Mouse (Mus musculus) olfactory bulb, adult 2 months (tissue): ENCODE results near the gene Gm5916. TPM values are rescaled to one million over a fixed set of nuclear protein-coding genes. Genes with fewer than 3 reads are reported as not detected.

Experiments
- H3K27ac ChIP-seq: fragments of 200-500 bp; 2 replicates; pipeline ENCODE4 v1.5.1; 2012; ENCODE audit warnings: low read depth, low read length; ENCODE audit not compliant: insufficient read depth
- H3K4me1 ChIP-seq: fragments of 200-500 bp; 2 replicates; pipeline ENCODE4 v1.6.1; 2012; ENCODE audit warnings: low read length; ENCODE audit not compliant: control insufficient read depth, insufficient read depth
- H3K4me3 ChIP-seq: fragments of 200-500 bp; 2 replicates; pipeline ENCODE4 v1.5.1; 2012; ENCODE audit warnings: mild to moderate bottlenecking, low read depth, low read length, moderate library complexity; ENCODE audit not compliant: insufficient read depth
- CTCF ChIP-seq: fragments of 200-500 bp; IDR thresholded peaks from 2 replicates; pipeline ENCODE4 v1.5.1; 2012; ENCODE audit warnings: low read depth, mild to moderate bottlenecking, low read length, moderate library complexity; ENCODE audit not compliant: insufficient read depth
- POLR2A ChIP-seq: fragments of 200-500 bp; IDR thresholded peaks from 2 replicates; pipeline ENCODE4 v1.6.1; 2012; ENCODE audit warnings: mild to moderate bottlenecking, low read depth, low read length, moderate library complexity; ENCODE audit not compliant: insufficient read depth
- WGBS: fragments of 180-500 bp; shearing (Covaris S2); methylation state at CpG from one replicate; pipeline ENCODE4 v1.1.7; 2018; 5-methylcytosine and 5-hydroxymethylcytosine counted together
- polyA plus RNA-seq: library from polyadenylated mRNA; stranded (reverse); fragments of >200 nt; gene quantifications from 2 replicates; pipeline ENCODE4 v1.2.4, GENCODE M21; 2012; ENCODE audit warnings: low replicate concordance; ENCODE audit not compliant: missing spikeins, insufficient read depth, insufficient read length

Gene Gm5916
- not detected in 2 replicates for polyA plus RNA-seq

DNA sequence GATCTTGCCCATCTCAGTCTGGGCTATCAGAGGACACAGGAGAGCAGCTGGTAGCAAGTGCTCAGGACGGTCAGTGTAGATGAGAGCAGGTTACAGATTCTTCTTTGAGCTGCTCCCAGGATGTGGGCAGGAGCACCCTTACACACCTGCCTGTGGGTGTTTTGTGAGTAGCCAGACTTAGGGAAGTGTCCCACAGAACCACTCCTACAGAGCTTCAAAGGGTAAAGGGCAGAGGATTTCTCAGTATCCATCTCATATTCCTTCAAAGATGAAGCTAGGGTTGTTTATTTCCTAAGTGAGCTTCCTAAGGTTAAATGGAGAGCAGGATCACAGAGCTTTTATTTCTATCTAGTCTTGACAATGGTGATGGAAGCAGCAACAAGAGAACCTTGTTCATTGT lies at the start of gene Gm5916:
Gene Gm5916 (minus strand): TSS at position 101 of the 400 bp plus-strand sequence.
- 74% methylated on average over 1 of the region's 1 CpGs for WGBS
- TF ChIP-seq CTCF: no peak
- no peak for TF ChIP-seq POLR2A
- no peak within 1 kb of the TSS for H3K27ac ChIP-seq

More for the DNA sequence above, at the start of gene Gm5916:
- Histone ChIP-seq H3K4me3 (no peak within 1 kb of the TSS), H3K4me1 (no peaks in the 10 kb centered on the region)

Other genes with a start within 250 kb of the Gm5916 start
- not detected in 2 replicates for gene 9230113P08Rik, start 220.4 kb downstream of the Gm5916 start, polyA plus RNA-seq